Mouse (Mus musculus): ENCODE data around the gene Tmem106a. TPM values are rescaled to one million over a fixed set of nuclear protein-coding genes. Genes with fewer than 3 reads are reported as not detected.
"Not testable (repeated sequence)": the region's sequence is repeated elsewhere in the genome, so short reads cannot be mapped to it uniquely, and the experiment has no call there.

The Tmem106a gene
- total and polyA plus RNA-seq, 2 experiments from 2014 or later: 2.7 to 4.2 TPM

- Histone ChIP-seq H3K4me3 (ENCODE audit: low read depth, low read length) (no peak overlapping the region), H3K27me3 (ENCODE audit: control insufficient read depth, insufficient read depth, low read length) (no peaks in the 10 kb centered on the region), H3K4me1 (ENCODE audit: control insufficient read depth, insufficient read depth) (no peaks in the 10 kb centered on the region), H3K9me3 (replicated peaks; ENCODE audit: control insufficient read depth, low read length) (no peaks in the 10 kb centered on the region), H3K4me2 (ENCODE audit: low read depth, low read length) (no peak overlapping the region), H3K27ac (ENCODE audit: low read depth) (no peak overlapping the region), H3K9ac (replicated peaks; ENCODE audit: low read depth, low read length) (no peak overlapping the region), H3K36me3 (replicated peaks; ENCODE audit: control insufficient read depth, insufficient read depth, low read length) (no peaks in the 10 kb centered on the region)
- ATAC-seq (ENCODE audit: insufficient read depth, low read depth) (no peak; the same call in 1 of the 2 replicates), DNase-seq (ENCODE audit: low spot score) (peak; percentile 71)
- 5% methylated on average over 3 of the region's 3 CpGs for WGBS
- TF ChIP-seq CTCF (IDR thresholded peaks at IDR 0.05; ENCODE audit: low read depth): no peak
- TF ChIP-seq EP300 (IDR thresholded peaks at IDR 0.05; ENCODE audit: low read depth): no peak
Measured at GRCm38 (mm10) chr11:101602491-101602890, 20.4 kb downstream of the Tmem106a start.

GRCm38 (mm10) chr11:101604116-101604515, 22.1 kb downstream of the Tmem106a start:
- no peaks in the 10 kb centered on the region for H3K9me3 ChIP-seq (replicated peaks; ENCODE audit: control insufficient read depth, low read length)
- no peaks in the 10 kb centered on the region for H3K4me1 ChIP-seq (ENCODE audit: control insufficient read depth, insufficient read depth)
- 4% methylated on average over 3 of the region's 3 CpGs for WGBS
- no peak for TF ChIP-seq EP300 (IDR thresholded peaks at IDR 0.05; ENCODE audit: low read depth)
- TF ChIP-seq CTCF (IDR thresholded peaks at IDR 0.05; ENCODE audit: low read depth): no peak
- H3K4me2 ChIP-seq (ENCODE audit: low read depth, low read length): peak overlapping the region; percentile 59
- H3K4me3 ChIP-seq (ENCODE audit: low read depth, low read length): peak overlapping the region; percentile 31; the same call in 1 of the 2 replicates
- no peak overlapping the region; the same call in 1 of the 2 replicates for H3K9ac ChIP-seq (replicated peaks; ENCODE audit: low read depth, low read length)
- no peaks in the 10 kb centered on the region for H3K36me3 ChIP-seq (replicated peaks; ENCODE audit: control insufficient read depth, insufficient read depth, low read length)
- no peak overlapping the region for H3K27ac ChIP-seq (ENCODE audit: low read depth)
- H3K27me3 ChIP-seq (ENCODE audit: control insufficient read depth, insufficient read depth, low read length): no peaks in the 10 kb centered on the region
- no peak for DNase-seq (ENCODE audit: low spot score)
- ATAC-seq (ENCODE audit: insufficient read depth, low read depth): no peak

GRCm38 (mm10) chr11:101604531-101605453, 22.8 kb downstream of the Tmem106a start:
- H3K27ac ChIP-seq (ENCODE audit: low read depth); H3K27me3 ChIP-seq (ENCODE audit: control insufficient read depth, insufficient read depth, low read length); H3K36me3 ChIP-seq (replicated peaks; ENCODE audit: control insufficient read depth, insufficient read depth, low read length); H3K4me1 ChIP-seq (ENCODE audit: control insufficient read depth, insufficient read depth); H3K9me3 ChIP-seq (replicated peaks; ENCODE audit: control insufficient read depth, low read length): not testable (repeated sequence)
- 2% methylated on average over 30 of the region's 30 CpGs for WGBS
- H3K4me2 ChIP-seq (ENCODE audit: low read depth, low read length): peak overlapping the region; percentile 59
- DNase-seq (ENCODE audit: low spot score) (peak; percentile 34), ATAC-seq (ENCODE audit: insufficient read depth, low read depth) (peak; percentile 72)
- peak overlapping the region; percentile 42 for H3K9ac ChIP-seq (replicated peaks; ENCODE audit: low read depth, low read length)
- H3K4me3 ChIP-seq (ENCODE audit: low read depth, low read length): peak overlapping the region; percentile 31

- H3K4me3 ChIP-seq (ENCODE audit: low read depth, low read length); H3K27me3 ChIP-seq (ENCODE audit: control insufficient read depth, insufficient read depth, low read length); H3K4me1 ChIP-seq (ENCODE audit: control insufficient read depth, insufficient read depth); H3K36me3 ChIP-seq (replicated peaks; ENCODE audit: control insufficient read depth, insufficient read depth, low read length); DNase-seq (ENCODE audit: low spot score); H3K4me2 ChIP-seq (ENCODE audit: low read depth, low read length); ATAC-seq (ENCODE audit: insufficient read depth, low read depth); H3K9ac ChIP-seq (replicated peaks; ENCODE audit: low read depth, low read length); H3K27ac ChIP-seq (ENCODE audit: low read depth); H3K9me3 ChIP-seq (replicated peaks; ENCODE audit: control insufficient read depth, low read length): not testable (repeated sequence)
- 82% methylated on average over 4 of the region's 4 CpGs for WGBS
Measured at GRCm38 (mm10) chr11:101607134-101607533, 25.1 kb downstream of the Tmem106a start.

- Histone ChIP-seq H3K9ac (replicated peaks; ENCODE audit: low read depth, low read length) (no peak overlapping the region), H3K4me2 (ENCODE audit: low read depth, low read length) (peak overlapping the region; percentile 25; the same call in 1 of the 2 replicates), H3K36me3 (replicated peaks; ENCODE audit: control insufficient read depth, insufficient read depth, low read length) (no peaks in the 10 kb centered on the region), H3K4me1 (ENCODE audit: control insufficient read depth, insufficient read depth) (no peaks in the 10 kb centered on the region; the same call in 1 of the 2 replicates), H3K9me3 (replicated peaks; ENCODE audit: control insufficient read depth, low read length) (no peaks in the 10 kb centered on the region), H3K27me3 (ENCODE audit: control insufficient read depth, insufficient read depth, low read length) (no peaks in the 10 kb centered on the region), H3K4me3 (ENCODE audit: low read depth, low read length) (no peak overlapping the region), H3K27ac (ENCODE audit: low read depth) (no peak overlapping the region)
- DNase-seq (ENCODE audit: low spot score) (no peak), ATAC-seq (ENCODE audit: insufficient read depth, low read depth) (peak; percentile 47; the same call in 1 of the 2 replicates)
- TF ChIP-seq CTCF (IDR thresholded peaks at IDR 0.05; ENCODE audit: low read depth): no peak
- TF ChIP-seq EP300 (IDR thresholded peaks at IDR 0.05; ENCODE audit: low read depth): no peak
- 5% methylated on average over 11 of the region's 11 CpGs for WGBS
Measured at GRCm38 (mm10) chr11:101610445-101610844, 28.4 kb downstream of the Tmem106a start.

Data from heart, postnatal 0 days (tissue).